Mouse (Mus musculus) A20 (cell line): ENCODE measurements around the gene Armc5.

Source experiments
- DNase-seq: peaks from one replicate; pipeline ENCODE4 v3.0.0-alpha.2; 2011; ENCODE audit warnings: low read depth, low spot score

Armc5 gene

GRCm38 (mm10) chr7:128288923-128289544, 51.9 kb downstream of the Armc5 start:
- DNase-seq = peak; percentile 18
